Mouse (Mus musculus): ENCODE measurements around the gene Fnbp1l.

- TF ChIP-seq CTCF (IDR thresholded peaks at IDR 0.05; ENCODE audit: low read depth) (no peak), EP300 (IDR thresholded peaks at IDR 0.05; ENCODE audit: low read depth) (no peak)
Observed at GRCm38 (mm10) chr3:122565285-122565684, 54.2 kb downstream of the Fnbp1l start.
